Mouse (Mus musculus) urinary bladder, postnatal 4 days (tissue): ENCODE measurements around the gene Tmem184b.

ENCODE experiments used
- DNase-seq, 2 experiments: peaks; one replicate each; pipeline ENCODE4 v3.0.0; 2021 to 2022; ENCODE audit warnings: low spot score in 2 of 2

Gene Tmem184b

GRCm38 (mm10) chr15:79399231-79400052 is 3.9 kb downstream of the Tmem184b start:
- no peak for DNase-seq

DNA sequence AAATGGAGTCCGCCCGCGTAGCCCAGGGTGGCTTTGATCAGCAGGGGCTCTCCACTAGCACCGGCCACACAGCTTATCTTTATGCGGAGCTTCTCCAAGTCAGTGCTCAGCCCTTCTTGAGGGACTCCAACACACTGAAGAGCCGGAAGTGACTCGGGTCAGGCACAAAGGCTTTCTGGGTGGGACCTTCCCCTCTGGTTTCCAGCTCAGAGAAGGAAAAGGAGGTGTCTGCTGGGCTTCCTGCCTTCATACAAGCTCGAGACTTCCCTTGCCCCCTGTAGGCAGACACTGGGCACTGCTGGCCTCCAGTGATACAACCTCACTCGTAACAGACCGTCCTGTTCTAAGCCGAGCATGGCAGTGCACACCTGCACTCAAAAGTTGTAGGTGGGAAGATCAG is 6.6 kb downstream of the Tmem184b start:
- no peak for DNase-seq

GRCm38 (mm10) chr15:79395281-79395680 is 8.1 kb downstream of the Tmem184b start:
- DNase-seq: no peak

- DNase-seq: no peak
These were observed 8.5 kb downstream of the Tmem184b start for GRCm38 (mm10) chr15:79394842-79395241.

- no peak for DNase-seq
These were observed 10.3 kb downstream of the Tmem184b start for GRCm38 (mm10) chr15:79393101-79393500.

DNA sequence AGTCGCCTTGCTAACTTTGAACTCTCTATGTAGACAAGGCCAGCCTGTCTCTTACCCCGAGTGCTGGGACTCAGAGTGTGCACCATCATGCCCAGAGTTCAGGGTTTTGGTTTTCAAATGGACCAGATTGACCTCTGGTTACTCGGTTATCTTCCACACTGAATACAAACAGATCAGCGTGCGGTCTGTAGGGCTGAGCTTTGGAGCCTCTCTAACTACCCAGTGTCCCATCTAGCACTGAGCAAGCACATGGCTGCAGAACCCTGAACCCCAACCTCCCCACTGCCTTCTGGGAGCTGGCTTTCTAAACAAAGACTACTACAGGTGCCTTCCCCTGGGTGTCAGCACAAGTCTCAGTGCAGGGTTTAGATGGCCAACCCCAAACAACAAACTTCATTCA is 10.8 kb downstream of the Tmem184b start:
- no peak for DNase-seq

GRCm38 (mm10) chr15:79391447-79392093 is 11.8 kb downstream of the Tmem184b start:
- peak; percentile 72 to 75 for DNase-seq

DNA sequence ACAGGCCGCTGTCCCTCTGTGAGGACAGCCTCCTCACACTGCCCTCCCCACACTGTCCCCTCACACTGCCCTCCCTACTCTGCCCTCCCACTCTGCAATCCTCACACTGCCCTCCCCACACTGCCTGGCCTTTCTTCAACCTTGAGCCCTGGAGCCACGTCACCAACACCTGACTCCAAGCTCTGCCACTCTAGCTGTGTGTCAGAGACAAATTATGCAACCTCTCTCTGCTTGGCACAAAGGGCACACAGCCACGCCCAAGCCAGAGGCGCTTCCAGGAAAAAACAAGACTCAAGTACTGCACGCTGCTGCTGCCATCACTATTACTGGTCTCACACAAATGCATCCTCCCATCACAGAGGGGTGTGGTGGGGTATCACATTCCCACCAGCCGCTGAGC is 12.9 kb downstream of the Tmem184b start:
- no peak for DNase-seq

DNA sequence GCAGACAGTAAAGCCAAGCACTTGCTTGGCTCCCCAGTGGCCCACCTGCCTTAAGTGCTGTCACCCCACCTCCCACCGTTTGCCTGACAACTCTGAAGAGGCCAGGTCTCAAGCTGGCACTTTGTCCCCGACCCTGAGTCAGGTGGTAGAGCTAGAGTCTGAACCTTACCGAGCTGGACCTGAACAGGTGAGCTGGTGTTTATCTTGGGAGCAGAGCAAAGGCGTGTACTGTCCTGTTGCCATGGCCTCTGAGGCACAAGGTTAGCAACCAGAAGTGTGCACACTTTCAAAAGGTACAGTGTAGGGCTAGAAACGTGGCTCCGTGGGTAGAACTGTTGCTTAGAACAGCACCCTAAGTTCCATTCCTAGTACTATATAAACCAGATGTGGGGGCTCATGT is 15.2 kb downstream of the Tmem184b start:
- no peak for DNase-seq

DNA sequence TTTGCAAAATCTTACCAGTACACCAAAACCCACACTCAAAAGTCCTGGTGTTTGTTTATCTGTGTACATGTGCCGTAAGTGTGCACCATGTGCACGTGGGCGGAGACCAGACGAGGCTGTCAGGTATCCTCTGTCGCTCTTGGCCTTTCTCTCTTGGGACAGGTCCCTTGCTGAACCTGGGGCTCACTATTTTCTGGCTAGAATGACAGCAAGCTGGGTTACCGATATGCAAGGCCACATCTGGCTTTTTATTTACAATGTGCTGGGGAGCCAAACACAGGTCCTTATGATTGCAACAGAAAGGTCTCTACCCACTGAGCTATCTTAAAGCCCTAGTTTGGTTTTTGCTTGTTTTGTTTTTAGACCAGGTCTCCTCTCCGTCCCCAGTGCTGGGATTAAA is 15.8 kb downstream of the Tmem184b start:
- no peak for DNase-seq

GRCm38 (mm10) chr15:79387081-79387480 is 16.3 kb downstream of the Tmem184b start:
- no peak for DNase-seq

GRCm38 (mm10) chr15:79381644-79382043 is 21.7 kb downstream of the Tmem184b start:
- DNase-seq: no peak

- DNase-seq: peak in 1 of 2 experiments; percentile 77
These were observed 22.6 kb downstream of the Tmem184b start for GRCm38 (mm10) chr15:79380468-79381444.

GRCm38 (mm10) chr15:79379658-79380057 is 23.7 kb downstream of the Tmem184b start:
- no peak for DNase-seq

DNA sequence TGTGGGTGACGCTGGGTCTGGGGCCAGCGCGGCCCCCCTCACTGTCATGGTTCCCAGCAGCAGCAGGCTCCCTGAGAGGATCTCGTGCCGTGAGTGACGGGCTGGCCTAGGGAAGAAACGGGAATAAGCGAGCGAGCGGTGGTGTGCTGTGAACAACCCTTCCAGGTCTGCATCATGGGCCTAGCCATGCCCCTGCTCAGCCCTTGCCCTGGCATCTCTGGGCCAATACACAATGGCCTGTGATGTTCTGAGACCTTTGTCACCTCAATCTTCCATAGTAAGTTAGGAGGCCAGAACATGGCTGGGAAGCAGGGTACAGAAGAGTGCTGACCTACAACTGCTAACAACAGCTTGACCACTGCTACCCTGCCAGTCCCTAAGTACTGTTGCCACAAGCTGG is 24.8 kb downstream of the Tmem184b start:
- DNase-seq: no peak

- peak; percentile 65 to 75 for DNase-seq
These were observed 25.7 kb downstream of the Tmem184b start for GRCm38 (mm10) chr15:79377681-79378080.

DNA sequence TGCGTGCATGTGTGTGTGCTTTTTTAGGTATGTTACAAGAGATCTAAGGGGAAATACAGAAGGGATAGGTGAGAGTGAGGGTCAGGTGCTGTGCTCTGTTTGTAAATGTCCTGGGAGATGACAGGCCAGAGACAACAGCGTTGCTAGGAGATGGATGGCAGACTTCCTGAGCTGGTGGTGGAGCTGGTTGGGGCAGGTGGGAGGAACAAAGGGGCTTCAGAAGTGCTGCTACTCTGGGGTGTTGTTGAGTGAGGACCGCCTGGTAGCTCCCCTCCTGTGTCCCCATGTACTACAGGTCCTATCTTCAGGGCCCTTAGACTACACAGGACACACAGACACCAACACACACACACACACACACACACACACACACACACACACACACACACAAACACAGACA is 28.6 kb downstream of the Tmem184b start:
- no peak for DNase-seq

GRCm38 (mm10) chr15:79370281-79370843 is 33.0 kb downstream of the Tmem184b start:
- no peak for DNase-seq

DNA sequence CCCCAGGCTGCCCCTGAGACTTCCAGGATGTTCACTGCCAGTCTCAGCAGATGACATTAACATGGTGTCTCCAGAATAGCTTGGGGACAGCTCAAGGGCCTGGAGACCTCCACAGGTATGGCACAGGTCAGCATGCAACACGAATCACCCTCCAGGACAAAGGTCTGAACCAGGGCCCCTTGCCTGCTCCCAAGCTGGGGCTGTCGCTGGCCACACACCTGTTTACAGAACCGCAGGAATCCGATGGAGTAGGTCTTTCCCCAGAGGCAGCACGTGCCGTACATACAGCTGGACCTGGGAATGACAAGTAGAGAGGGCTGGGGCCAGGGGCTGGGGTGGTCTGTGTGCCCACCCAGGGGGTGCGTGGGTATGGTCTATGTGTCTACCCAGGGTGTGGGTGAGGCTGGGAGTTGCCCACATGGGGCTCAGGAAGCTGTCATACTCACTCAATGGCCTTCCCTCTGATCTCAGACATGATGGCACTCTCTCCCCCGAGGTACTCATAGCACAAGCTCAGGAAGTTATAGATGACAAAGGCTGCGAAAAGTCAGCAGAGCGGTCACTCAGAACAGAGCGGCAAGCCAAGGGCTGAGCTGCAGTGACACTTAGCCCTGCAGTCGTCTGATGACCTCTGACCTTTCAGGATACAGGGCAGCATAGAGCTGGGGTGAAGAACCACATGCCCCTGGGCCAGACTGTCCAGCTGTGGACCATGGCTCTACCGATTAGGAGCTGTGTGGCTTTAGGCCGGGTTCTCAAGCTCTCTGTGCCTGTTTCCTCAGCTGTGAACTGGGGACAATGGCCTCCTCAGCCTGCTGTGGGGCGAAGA is 33.7 kb downstream of the Tmem184b start:
- no peak for DNase-seq

DNA sequence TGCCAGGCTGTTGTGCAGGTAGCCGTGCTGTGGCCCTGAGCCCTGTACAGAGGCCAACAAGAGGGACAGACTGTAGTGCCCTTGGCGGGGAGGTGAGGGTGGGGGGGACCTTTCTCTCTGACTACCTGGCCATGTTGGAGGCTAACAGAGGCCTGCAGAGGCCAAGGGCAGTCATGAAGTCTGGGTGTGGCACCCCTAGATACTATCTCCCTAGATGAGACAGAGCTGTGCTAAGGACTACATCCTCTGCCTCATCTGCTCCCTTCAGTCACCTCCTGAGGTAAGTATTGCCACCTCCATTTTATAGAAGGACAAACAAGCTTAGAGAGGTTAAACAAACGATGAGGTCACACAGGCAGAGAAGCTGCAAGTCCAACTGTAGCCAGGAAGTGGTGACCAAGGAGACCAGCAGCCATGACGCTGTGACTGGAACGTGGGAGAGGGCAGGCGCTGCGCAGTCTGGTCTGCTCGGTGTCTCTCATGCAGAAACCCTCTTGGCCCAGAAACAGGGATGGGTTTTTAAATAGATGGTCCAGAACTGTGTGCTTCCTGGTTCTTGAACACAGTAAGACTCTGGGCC is 34.4 kb downstream of the Tmem184b start:
- DNase-seq: no peak
